Mouse (Mus musculus) urinary bladder, postnatal 10 days (tissue): Measurements from ENCODE around the gene Tcf23.
"Not testable (repeated sequence)": the region's sequence is repeated elsewhere in the genome, so short reads cannot be mapped to it uniquely, and the experiment has no call there.

Experiments
- DNase-seq: peaks from one replicate; pipeline ENCODE4 v3.0.0; 2022; ENCODE audit warnings: low spot score

The Tcf23 gene

GRCm38 (mm10) chr5:30994910-30995635 is 26.6 kb downstream of the Tcf23 start:
- DNase-seq, result no peak

GRCm38 (mm10) chr5:30998306-30998705 is 29.8 kb downstream of the Tcf23 start:
- no peak for DNase-seq

GRCm38 (mm10) chr5:30999324-30999723 is 30.9 kb downstream of the Tcf23 start:
- no peak for DNase-seq

- DNase-seq, result no peak
Measured at GRCm38 (mm10) chr5:31000122-31000521, 31.7 kb downstream of the Tcf23 start.

GRCm38 (mm10) chr5:31000993-31001392 is 32.5 kb downstream of the Tcf23 start:
- DNase-seq, result no peak

- DNase-seq, result no peak
Measured at GRCm38 (mm10) chr5:31001560-31001959, 33.1 kb downstream of the Tcf23 start.

- DNase-seq, result peak; percentile 68
Measured at GRCm38 (mm10) chr5:31004184-31004583, 35.7 kb downstream of the Tcf23 start.

- DNase-seq, result no peak
Measured at GRCm38 (mm10) chr5:31012737-31013136, 44.3 kb downstream of the Tcf23 start.

GRCm38 (mm10) chr5:31015913-31016312 is 47.5 kb downstream of the Tcf23 start:
- no peak for DNase-seq

GRCm38 (mm10) chr5:31021790-31022189 is 53.3 kb downstream of the Tcf23 start:
- DNase-seq, result not testable (repeated sequence)

- no peak for DNase-seq
Measured at GRCm38 (mm10) chr5:31022690-31023089, 54.2 kb downstream of the Tcf23 start.

- no peak for DNase-seq
Measured at GRCm38 (mm10) chr5:31023254-31023653, 54.8 kb downstream of the Tcf23 start.

- DNase-seq, result no peak
Measured at GRCm38 (mm10) chr5:31024641-31025040, 56.2 kb downstream of the Tcf23 start.
